Comparison of ENCODE assay signal across 8 mouse cellular contexts in genomic region chr8:126788669-126789068, GRCm38 (mm10).
DNase-seq lines count a peak whose midpoint lies in the region; ATAC-seq lines count a peak whose summit lies in the region.

No protein-coding gene starts in this region.

- no peak for DNase-seq in midbrain, embryonic 10.5 days (ENCODE audit: low spot score)
- peak; percentile 40 to 67 for DNase-seq in heart, adult 18-20 months
- DNase-seq in ovary, postnatal 14 days (ENCODE audit: low spot score) = no peak
- DNase-seq in gastrocnemius, postnatal 10 days = no peak

- H3K4me3 ChIP-seq in midbrain, embryonic 10.5 days = no peak overlapping the region
- no peak overlapping the region for H3K4me3 ChIP-seq in midbrain, embryonic 15.5 days
- H3K4me3 ChIP-seq in intestine, embryonic 16.5 days (ENCODE audit: low read length) = no peak overlapping the region
- H3K4me3 ChIP-seq in stomach, embryonic 16.5 days (replicated peaks; ENCODE audit: low read length) = no peak overlapping the region
- no peak overlapping the region for H3K4me3 ChIP-seq in forebrain, embryonic 13.5 days

- H3K9ac ChIP-seq in midbrain, embryonic 15.5 days = no peak overlapping the region
- no peak overlapping the region; the same call in 1 of the 2 replicates for H3K9ac ChIP-seq in intestine, embryonic 16.5 days (ENCODE audit: low read depth, low read length)
- no peak overlapping the region for H3K9ac ChIP-seq in stomach, embryonic 16.5 days (ENCODE audit: low read length)
- H3K9ac ChIP-seq in forebrain, embryonic 13.5 days = no peak overlapping the region

- no peaks in the 10 kb centered on the region; the same call in 1 of the 2 replicates for H3K4me1 ChIP-seq in midbrain, embryonic 10.5 days
- no peaks in the 10 kb centered on the region for H3K4me1 ChIP-seq in midbrain, embryonic 15.5 days
- peaks cover 11% of the 10 kb centered on the region for H3K4me1 ChIP-seq in intestine, embryonic 16.5 days (ENCODE audit: control insufficient read depth, insufficient read depth, low read length)
- peaks cover 11% of the 10 kb centered on the region for H3K4me1 ChIP-seq in stomach, embryonic 16.5 days (ENCODE audit: control insufficient read depth, insufficient read depth, low read length)
- no peaks in the 10 kb centered on the region for H3K4me1 ChIP-seq in forebrain, embryonic 13.5 days

- H3K9me3 ChIP-seq in midbrain, embryonic 10.5 days (replicated peaks) = peaks cover 8% of the 10 kb centered on the region; the same call in 1 of the 2 replicates
- H3K9me3 ChIP-seq in midbrain, embryonic 15.5 days = no peaks in the 10 kb centered on the region
- H3K9me3 ChIP-seq in intestine, embryonic 16.5 days (ENCODE audit: control insufficient read depth, low read length) = peaks cover 4% of the 10 kb centered on the region; the same call in 1 of the 2 replicates
- H3K9me3 ChIP-seq in stomach, embryonic 16.5 days (replicated peaks; ENCODE audit: control insufficient read depth, low read length) = no peaks in the 10 kb centered on the region; the same call in 1 of the 2 replicates
- peaks cover 7% of the 10 kb centered on the region for H3K9me3 ChIP-seq in forebrain, embryonic 13.5 days (replicated peaks)

- 0 out of 2 replicates have a peak overlapping the region, but pooled peaks have one; percentile 59 for H3K27ac ChIP-seq in midbrain, embryonic 10.5 days (replicated peaks)
- H3K27ac ChIP-seq in midbrain, embryonic 15.5 days = no peak overlapping the region
- peak overlapping the region; percentile 4; the same call in 1 of the 2 replicates for H3K27ac ChIP-seq in intestine, embryonic 16.5 days (ENCODE audit: low read length)
- peak overlapping the region; percentile 44; the same call in 1 of the 2 replicates for H3K27ac ChIP-seq in stomach, embryonic 16.5 days (ENCODE audit: low read length)
- H3K27ac ChIP-seq in forebrain, embryonic 13.5 days = no peak overlapping the region

- no peak overlapping the region for H3K4me2 ChIP-seq in midbrain, embryonic 15.5 days
- no peak overlapping the region for H3K4me2 ChIP-seq in intestine, embryonic 16.5 days (ENCODE audit: low read depth, low read length)
- no peak overlapping the region for H3K4me2 ChIP-seq in stomach, embryonic 16.5 days (ENCODE audit: low read depth, low read length)
- no peak overlapping the region for H3K4me2 ChIP-seq in forebrain, embryonic 13.5 days

- WGBS in midbrain, embryonic 10.5 days = 56% methylated on average over 4 of the region's 4 CpGs
- WGBS in midbrain, embryonic 15.5 days = 58% methylated on average over 4 of the region's 4 CpGs
- WGBS in intestine, embryonic 16.5 days = 38% methylated on average over 4 of the region's 4 CpGs
- 18% methylated on average over 4 of the region's 4 CpGs for WGBS in stomach, embryonic 16.5 days
- 65% methylated on average over 4 of the region's 4 CpGs for WGBS in forebrain, embryonic 13.5 days

- no peaks in the 10 kb centered on the region for H3K27me3 ChIP-seq in midbrain, embryonic 10.5 days (ENCODE audit: low read depth, poor library complexity, severe bottlenecking)
- H3K27me3 ChIP-seq in midbrain, embryonic 15.5 days (replicated peaks) = no peaks in the 10 kb centered on the region
- no peaks in the 10 kb centered on the region for H3K27me3 ChIP-seq in intestine, embryonic 16.5 days (replicated peaks; ENCODE audit: control insufficient read depth, insufficient read depth, low read length)
- no peaks in the 10 kb centered on the region for H3K27me3 ChIP-seq in stomach, embryonic 16.5 days (ENCODE audit: control insufficient read depth, insufficient read depth, low read length)
- H3K27me3 ChIP-seq in forebrain, embryonic 13.5 days = no peaks in the 10 kb centered on the region

- no peak for ATAC-seq in midbrain, embryonic 15.5 days (replicated peaks)
- peak; percentile 26; the same call in 1 of the 2 replicates for ATAC-seq in intestine, embryonic 16.5 days
- no peak for ATAC-seq in stomach, embryonic 16.5 days (ENCODE audit: insufficient read depth, low FRiP score)
- no peak for ATAC-seq in forebrain, embryonic 13.5 days

- H3K36me3 ChIP-seq in midbrain, embryonic 10.5 days = no peaks in the 10 kb centered on the region
- no peaks in the 10 kb centered on the region for H3K36me3 ChIP-seq in midbrain, embryonic 15.5 days (replicated peaks)
- no peaks in the 10 kb centered on the region for H3K36me3 ChIP-seq in intestine, embryonic 16.5 days (ENCODE audit: control insufficient read depth, insufficient read depth, low read length)
- no peaks in the 10 kb centered on the region for H3K36me3 ChIP-seq in stomach, embryonic 16.5 days (ENCODE audit: control insufficient read depth, insufficient read depth, low read length)
- H3K36me3 ChIP-seq in forebrain, embryonic 13.5 days (ENCODE audit: poor library complexity, severe bottlenecking) = no peaks in the 10 kb centered on the region

Comparison
In these comparisons a context has a peak if more than half of its experiments do, and no peak if none do; other contexts are left out.
1. H3K27ac ChIP-seq: peak in midbrain, embryonic 10.5 days (single experiment), intestine, embryonic 16.5 days (single experiment) and stomach, embryonic 16.5 days (single experiment); none in midbrain, embryonic 15.5 days (single experiment) and forebrain, embryonic 13.5 days (single experiment).
2. DNase-seq: peak in heart, adult 18-20 months (2 of 2); none in midbrain, embryonic 10.5 days (single experiment), ovary, postnatal 14 days (single experiment) and gastrocnemius, postnatal 10 days (single experiment).